Mouse (Mus musculus) spleen, adult 2 months (tissue): ENCODE measurements around the gene Best2.

Experiments
- CTCF ChIP-seq: fragments of 200-500 bp; IDR thresholded peaks from 2 replicates; pipeline ENCODE4 v1.5.1; 2011; ENCODE audit warnings: mild to moderate bottlenecking, inconsistent platforms; ENCODE audit not compliant: insufficient read depth, insufficient read length, insufficient replicate concordance; ENCODE audit errors: extremely low read depth
- POLR2A ChIP-seq: fragments of 200-500 bp; IDR thresholded peaks from 2 replicates; pipeline ENCODE4 v1.6.1; 2011; ENCODE audit warnings: low read depth, low read length, inconsistent platforms

- TF ChIP-seq CTCF (no peak), POLR2A (no peak; the same call in 1 of the 2 replicates)
Observed at GRCm38 (mm10) chr8:85036381-85036717, 22.0 kb upstream of the Best2 start.
